Mouse (Mus musculus): ENCODE measurements around the gene Fbn1. TPM values are rescaled to one million over a fixed set of nuclear protein-coding genes. Genes with fewer than 3 reads are reported as not detected.

Fbn1 gene
- polyA plus RNA-seq, 1 experiment from 2014 or later: 25.5 TPM

DNA sequence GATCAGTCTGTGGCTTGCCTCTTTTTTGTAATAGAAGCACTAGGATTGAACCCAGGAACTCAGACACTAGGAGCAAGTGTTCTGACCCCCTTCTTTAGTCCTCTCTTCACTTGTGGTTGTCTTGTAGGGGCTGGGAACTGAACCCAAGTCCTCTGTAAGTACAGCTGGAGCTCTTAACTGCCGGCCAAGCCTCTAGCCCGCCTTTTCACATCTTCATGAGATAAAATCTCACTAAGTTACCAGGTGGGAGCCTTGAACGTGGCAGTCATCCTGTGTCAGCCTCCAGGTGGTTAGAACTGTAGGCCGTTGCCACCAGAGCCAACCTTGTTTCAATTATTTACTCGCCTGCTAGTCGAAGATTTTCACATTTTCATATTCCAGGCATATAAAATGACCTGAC, 254.1 kb downstream of the Fbn1 start:
- in situ Hi-C loops (cut with MboI; ENCODE audit: low pct_unique_long_range_greater_than_20kb): no loop called here
- no peaks in the 10 kb centered on the region for H3K27me3 ChIP-seq
- ChIA-PET CTCF (interaction anchor here (1.2 kb wide), 1 partner anchor 39 kb away, joined by 3 read pairs; no protein-coding TSS in a partner anchor), POLR2A (no interaction called here)
- DNase-seq (ENCODE audit: low read depth, low spot score) (no peak), ATAC-seq (no peak)
- TF ChIP-seq CTCF (IDR thresholded peaks at IDR 0.05): no peak

DNA sequence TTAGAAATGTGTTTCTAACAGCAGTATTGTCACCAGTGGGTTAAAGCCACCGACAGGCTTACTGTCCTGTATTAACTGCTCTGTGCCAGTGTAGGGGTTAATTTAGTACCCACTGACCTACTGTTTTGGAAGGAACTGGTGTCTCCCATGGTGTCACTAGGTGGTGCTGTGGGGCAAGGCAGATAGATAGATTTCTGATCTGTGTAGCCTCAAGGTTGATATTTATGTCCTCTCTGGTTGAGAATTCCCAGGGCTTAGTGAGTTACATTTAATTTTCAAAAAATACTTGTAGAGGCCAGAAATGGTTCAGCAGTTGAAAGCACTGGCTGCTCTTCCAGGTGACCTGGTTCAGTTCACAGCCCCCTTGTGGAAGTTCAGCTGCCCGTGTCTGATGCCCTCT, 255.5 kb downstream of the Fbn1 start:
- no peak for ATAC-seq
- TF ChIP-seq CTCF (IDR thresholded peaks at IDR 0.05): peak; percentile 73
- ChIA-PET CTCF (interaction anchor here (1.0 kb wide), 1 partner anchor 38 kb away, joined by 3 read pairs; no protein-coding TSS in a partner anchor), POLR2A (no interaction called here)
- DNase-seq (ENCODE audit: low read depth, low spot score): no peak
- in situ Hi-C loops (cut with MboI; ENCODE audit: low pct_unique_long_range_greater_than_20kb): no loop called here
- no peaks in the 10 kb centered on the region for H3K27me3 ChIP-seq

DNA sequence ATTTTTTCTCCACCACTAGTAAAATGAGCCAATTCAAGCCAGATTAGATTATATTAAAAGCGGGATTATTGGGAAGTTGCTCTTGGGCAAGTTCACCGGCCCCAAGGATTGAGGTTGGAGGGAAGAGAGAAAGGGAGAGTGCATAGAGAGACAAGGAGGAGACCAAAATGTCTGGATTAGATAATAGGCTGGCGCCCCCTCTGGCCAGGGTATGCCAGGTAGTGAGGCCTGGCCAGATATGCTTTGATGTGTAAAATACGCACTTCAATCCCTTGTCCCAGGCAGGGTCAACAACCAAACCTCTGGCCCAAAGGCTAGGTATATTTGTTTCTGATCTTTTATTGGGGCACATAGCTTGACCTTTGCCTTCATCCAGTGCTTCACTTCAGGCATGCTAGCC, 256.0 kb downstream of the Fbn1 start:
- no peaks in the 10 kb centered on the region for H3K27me3 ChIP-seq
- POLR2A ChIA-PET: no interaction called here
- in situ Hi-C loops (cut with MboI; ENCODE audit: low pct_unique_long_range_greater_than_20kb): no loop called here
- TF ChIP-seq CTCF (IDR thresholded peaks at IDR 0.05): no peak
- ATAC-seq (no peak), DNase-seq (ENCODE audit: low read depth, low spot score) (no peak)
- CTCF ChIA-PET: no interaction called here

Other genes starting within 250 kb of the Fbn1 start
- gene Gm9913, start 2.9 kb downstream of the Fbn1 start, polyA plus RNA-seq (2021): 0.27 TPM
- 5.1 TPM for gene Cep152, start 117.1 kb upstream of the Fbn1 start, polyA plus RNA-seq (2021)
- gene Eid1, start 165.1 kb upstream of the Fbn1 start, polyA plus RNA-seq (2021): 91.7 TPM
- gene Shc4, start 216.2 kb upstream of the Fbn1 start, polyA plus RNA-seq (2021): 0.87 TPM